12 mouse cellular contexts compared by ENCODE assay signal in genomic region chr15:86067941-86068495, GRCm38 (mm10). TPM values are rescaled to one million over a fixed set of nuclear protein-coding genes. Genes with fewer than 3 reads are reported as not detected.
DNase-seq lines count a peak whose midpoint lies in the region; ATAC-seq and TF ChIP-seq lines count a peak whose summit lies in the region.
"Had no signal": no experiment of that assay in that cellular context is flagged by ENCODE, and none has a peak within 500 bp of the region (broad histone marks: within the 10 kb centered on the region; RNA-seq: fewer than 3 reads in every experiment).

No protein-coding gene starts in this region.

- H3K27me3 ChIP-seq in hindbrain, embryonic 14.5 days (ENCODE audit: control insufficient read depth, insufficient read depth, low read length) = no peaks in the 10 kb centered on the region
- H3K27me3 ChIP-seq in hindbrain, embryonic 10.5 days (ENCODE audit: insufficient read depth, poor library complexity, severe bottlenecking) = no peaks in the 10 kb centered on the region
- H3K27me3 ChIP-seq in thymus, adult 2 months (ENCODE audit: control insufficient read depth, insufficient read depth, low read length) = no peaks in the 10 kb centered on the region

- 75% methylated on average over 4 of the region's 4 CpGs for WGBS in hindbrain, embryonic 14.5 days
- 89% methylated on average over 4 of the region's 4 CpGs for WGBS in hindbrain, embryonic 10.5 days
- WGBS in thymus, adult 2 months = 93% methylated on average over 4 of the region's 4 CpGs

- TF ChIP-seq POLR2A in thymus, adult 2 months (IDR thresholded peaks at IDR 0.05; ENCODE audit: control insufficient read depth, extremely low read depth, insufficient read depth, low read length, poor library complexity) = no peak

- no peak for ATAC-seq in hindbrain, embryonic 14.5 days (ENCODE audit: low FRiP score)

- no peaks in the 10 kb centered on the region for H3K9me3 ChIP-seq in hindbrain, embryonic 14.5 days (ENCODE audit: control insufficient read depth, low read length)
- H3K9me3 ChIP-seq in hindbrain, embryonic 10.5 days = no peaks in the 10 kb centered on the region

- no peaks in the 10 kb centered on the region for H3K36me3 ChIP-seq in hindbrain, embryonic 14.5 days (replicated peaks; ENCODE audit: control insufficient read depth, insufficient read depth)
- H3K36me3 ChIP-seq in hindbrain, embryonic 10.5 days = peaks cover 6% of the 10 kb centered on the region
- H3K36me3 ChIP-seq in thymus, adult 2 months (ENCODE audit: control insufficient read depth, insufficient read depth, low read length) = no peaks in the 10 kb centered on the region

- H3K4me2 ChIP-seq in hindbrain, embryonic 14.5 days (replicated peaks) = no peak overlapping the region

- peaks cover 49% of the 10 kb centered on the region for H3K4me1 ChIP-seq in hindbrain, embryonic 14.5 days (replicated peaks; ENCODE audit: control insufficient read depth, insufficient read depth, low read length)
- peaks cover 50% of the 10 kb centered on the region for H3K4me1 ChIP-seq in hindbrain, embryonic 10.5 days (replicated peaks)
- H3K4me1 ChIP-seq in thymus, adult 2 months (replicated peaks; ENCODE audit: control insufficient read depth, insufficient read depth, low read length) = peaks cover 82% of the 10 kb centered on the region

- no peak overlapping the region for H3K4me3 ChIP-seq in hindbrain, embryonic 14.5 days (replicated peaks; ENCODE audit: low read length)
- H3K4me3 ChIP-seq in hindbrain, embryonic 10.5 days = no peak overlapping the region
- H3K4me3 ChIP-seq in thymus, adult 2 months (ENCODE audit: control insufficient read depth, insufficient read depth, low read length) = no peak overlapping the region
- H3K4me3 ChIP-seq: erythroblast, embryonic 14.5 days had no signal

- no peak overlapping the region for H3K9ac ChIP-seq in hindbrain, embryonic 14.5 days

- H3K27ac ChIP-seq in hindbrain, embryonic 14.5 days = 0 out of 2 replicates have a peak overlapping the region, but pooled peaks have one; percentile 32
- no peak overlapping the region for H3K27ac ChIP-seq in hindbrain, embryonic 10.5 days
- H3K27ac ChIP-seq in thymus, adult 2 months (ENCODE audit: control insufficient read depth, insufficient read depth, low read length) = peak overlapping the region; percentile 39; the same call in 1 of the 2 replicates
- H3K27ac ChIP-seq: kidney, postnatal 0 days had no signal

- DNase-seq in cerebellum, postnatal 25 days = peak; percentile 44 to 49
- DNase-seq in cerebellum, postnatal 14 days = no peak
- no peak for DNase-seq in hindbrain, embryonic 14.5 days (ENCODE audit: low spot score)
- DNase-seq in hindbrain, embryonic 10.5 days (ENCODE audit: low spot score) = no peak
- DNase-seq in thymus, adult 2 months = no peak
- DNase-seq in thymus, postnatal 0 days (ENCODE audit: low spot score) = no peak
- no peak for DNase-seq in layer of hippocampus, adult 11-12 months (ENCODE audit: low spot score)
- no peak for DNase-seq in embryo, embryonic 10.5 days (ENCODE audit: low spot score)
- DNase-seq: cerebellum, adult 8-10 months; gastrocnemius, postnatal 36 days had no signal

- no peak for TF ChIP-seq CTCF in thymus, adult 2 months (IDR thresholded peaks at IDR 0.05; ENCODE audit: borderline replicate concordance, control insufficient read depth, extremely low read depth, insufficient read depth, low read length, poor library complexity)

RNA-seq across cellular contexts. Expression of gene Gramd4, which starts 10.5 kb away (rescaled TPM):
- 22.2 and 24.9 TPM in 2 replicates for polyA plus RNA-seq in hindbrain, embryonic 14.5 days (2014; fragmentation: Nextera tagmentation; extraction: Ambion mirVana)
- polyA plus RNA-seq in hindbrain, embryonic 10.5 days (2016; fragmentation: Nextera tagmentation; extraction: Ambion mirVana) = 16.6 and 18.0 TPM in 2 replicates
- polyA plus RNA-seq in thymus, adult 2 months (2012; rRNA removed) = 35.1 and 37.1 TPM in 2 replicates
- 14.8 TPM in 2 replicates for polyA plus RNA-seq in thymus, postnatal 0 days (2015; fragmentation: Nextera tagmentation; extraction: Ambion mirVana)

RNA-seq across cellular contexts. Expression of gene Celsr1, which starts 34.4 kb away (rescaled TPM):
- polyA plus RNA-seq in hindbrain, embryonic 14.5 days (2014; fragmentation: Nextera tagmentation; extraction: Ambion mirVana) = 2.4 and 2.7 TPM in 2 replicates
- polyA plus RNA-seq in hindbrain, embryonic 10.5 days (2016; fragmentation: Nextera tagmentation; extraction: Ambion mirVana) = 3.4 and 3.6 TPM in 2 replicates
- polyA plus RNA-seq in thymus, adult 2 months (2012; rRNA removed) = 40.0 and 47.8 TPM in 2 replicates
- polyA plus RNA-seq in thymus, postnatal 0 days (2015; fragmentation: Nextera tagmentation; extraction: Ambion mirVana) = 2.9 and 3.6 TPM in 2 replicates

Comparison
In these comparisons a context has a peak if more than half of its experiments do, and no peak if none do; other contexts are left out.
1. DNase-seq: peak in cerebellum, postnatal 25 days (2 of 2); none in cerebellum, postnatal 14 days (0 of 2), hindbrain, embryonic 14.5 days (single experiment), hindbrain, embryonic 10.5 days (single experiment), thymus, adult 2 months (single experiment), thymus, postnatal 0 days (single experiment), layer of hippocampus, adult 11-12 months (single experiment) and embryo, embryonic 10.5 days (single experiment).